Mouse (Mus musculus): Measurements from ENCODE around the gene Efna4.

The Efna4 gene

DNA sequence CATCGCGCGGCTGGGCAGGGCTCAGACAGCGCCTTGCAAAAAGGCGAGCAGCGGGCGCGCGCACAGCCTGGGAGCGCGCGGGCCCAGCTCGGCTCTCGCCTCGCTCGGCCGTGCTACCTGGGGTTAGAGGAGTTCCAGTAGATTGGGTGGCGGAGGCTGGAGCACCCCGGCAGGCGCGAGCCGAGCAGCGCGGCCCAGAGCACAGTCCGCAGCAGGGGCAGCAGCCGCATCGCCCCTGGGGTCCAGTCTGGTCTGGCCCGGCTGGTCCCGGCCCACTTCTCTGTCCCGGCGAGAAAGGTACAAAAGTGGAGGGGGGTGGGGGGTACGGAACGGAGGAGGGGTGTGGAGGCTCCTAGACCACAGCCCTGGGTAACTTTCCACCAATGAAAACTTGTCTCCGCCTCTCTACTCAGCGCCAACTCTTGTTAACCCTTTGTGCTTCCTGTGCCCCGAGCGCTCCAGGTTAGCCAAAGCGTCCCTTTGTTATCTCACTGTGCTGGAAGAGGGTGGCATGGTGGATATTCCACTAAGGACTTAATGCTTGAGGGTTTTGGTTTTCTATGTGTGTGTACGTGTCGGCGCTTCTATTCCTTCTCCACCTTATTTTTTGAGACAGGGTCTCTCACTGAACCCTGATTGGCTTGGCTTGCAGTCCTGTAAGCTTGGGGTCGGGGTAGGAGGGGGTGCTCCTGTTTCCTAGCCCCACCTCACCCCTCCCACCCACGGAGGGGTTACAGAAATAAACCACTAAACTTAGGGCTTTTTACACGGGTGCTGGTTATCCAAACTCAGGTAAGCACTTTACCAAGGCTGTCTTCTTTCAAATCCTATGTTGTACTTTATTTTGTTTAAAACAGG is at the start of gene Efna4:
Gene Efna4 (minus strand): TSS at position 308 of the 858 bp plus-strand sequence.
- peak; percentile 89 for DNase-seq (ENCODE audit: low read depth, low spot score)

- DNase-seq (ENCODE audit: low read depth, low spot score): no peak
These were observed 48.9 kb upstream of the Efna4 start for GRCm38 (mm10) chr3:89386438-89387420.

DNA sequence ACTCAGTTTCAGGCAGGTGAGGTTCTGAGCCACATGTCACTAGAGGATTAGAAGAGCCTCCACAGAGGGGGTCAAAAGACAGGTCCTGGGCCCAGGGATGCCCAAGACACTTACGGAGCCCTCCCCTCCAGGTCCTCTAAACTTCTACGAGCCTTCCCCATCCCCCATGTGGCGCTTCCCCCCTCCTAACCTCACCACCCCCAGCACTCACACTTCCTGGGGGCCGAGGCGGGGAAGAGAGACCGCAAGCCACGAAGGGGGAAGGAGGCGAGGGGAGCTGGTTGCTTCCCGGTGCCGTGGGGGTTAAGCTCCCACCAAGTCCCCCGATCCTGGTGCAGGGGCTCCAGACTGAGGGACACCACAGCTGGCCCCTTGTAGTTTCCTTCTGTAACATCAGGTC is 47.6 kb upstream of the Efna4 start:
- no peak for DNase-seq (ENCODE audit: low read depth, low spot score)

GRCm38 (mm10) chr3:89384331-89385076 is 46.7 kb upstream of the Efna4 start:
- DNase-seq (ENCODE audit: low read depth, low spot score): no peak

- no peak for DNase-seq (ENCODE audit: low read depth, low spot score)
These were observed 45.9 kb upstream of the Efna4 start for GRCm38 (mm10) chr3:89383651-89384255.

DNA sequence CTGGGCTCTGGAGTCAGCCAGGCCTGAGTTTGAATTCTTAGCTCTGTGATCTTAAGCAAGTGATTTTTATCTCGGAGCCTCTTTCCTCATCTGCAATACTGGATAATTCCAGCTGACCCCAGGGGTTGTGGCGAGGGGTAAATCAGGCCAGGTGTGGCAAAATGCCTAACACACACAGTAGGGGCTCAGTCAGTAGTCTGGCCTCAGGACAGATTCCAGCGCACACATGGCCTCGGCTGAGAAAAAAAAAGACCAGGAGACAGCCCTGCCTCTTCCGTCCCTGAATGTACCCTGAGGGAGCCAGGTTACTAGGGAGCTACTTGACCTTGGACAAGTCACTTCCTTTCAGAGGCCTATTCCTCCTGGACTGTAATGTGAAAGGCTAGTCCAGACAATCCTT is 45.1 kb upstream of the Efna4 start:
- DNase-seq (ENCODE audit: low read depth, low spot score): no peak

- DNase-seq (ENCODE audit: low read depth, low spot score): no peak
These were observed 44.4 kb upstream of the Efna4 start for GRCm38 (mm10) chr3:89382033-89382882.

- no peak for DNase-seq (ENCODE audit: low read depth, low spot score)
These were observed 43.4 kb upstream of the Efna4 start for GRCm38 (mm10) chr3:89381233-89381632.

- DNase-seq (ENCODE audit: low read depth, low spot score): no peak
These were observed 42.9 kb upstream of the Efna4 start for GRCm38 (mm10) chr3:89380711-89381110.

DNA sequence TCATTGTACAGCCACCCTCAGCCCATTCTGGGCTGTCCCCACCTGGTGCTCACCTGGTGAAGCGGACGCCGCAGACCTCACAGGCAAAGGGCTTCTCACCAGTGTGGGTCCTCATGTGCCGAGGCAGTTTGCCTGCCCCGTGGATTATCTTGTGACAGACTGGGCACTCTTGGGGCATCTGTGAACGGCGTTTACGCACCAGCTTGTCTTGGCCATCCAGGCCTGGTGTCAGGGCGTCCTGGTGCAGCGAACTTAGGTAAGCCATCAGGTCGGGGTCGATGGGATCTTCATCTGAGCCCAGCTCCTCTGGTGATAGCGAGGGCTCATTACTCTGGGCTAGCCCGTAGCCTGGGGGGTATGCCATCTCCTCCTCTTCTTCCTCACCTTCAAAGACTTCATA is 42.5 kb upstream of the Efna4 start:
- DNase-seq (ENCODE audit: low read depth, low spot score): no peak

DNA sequence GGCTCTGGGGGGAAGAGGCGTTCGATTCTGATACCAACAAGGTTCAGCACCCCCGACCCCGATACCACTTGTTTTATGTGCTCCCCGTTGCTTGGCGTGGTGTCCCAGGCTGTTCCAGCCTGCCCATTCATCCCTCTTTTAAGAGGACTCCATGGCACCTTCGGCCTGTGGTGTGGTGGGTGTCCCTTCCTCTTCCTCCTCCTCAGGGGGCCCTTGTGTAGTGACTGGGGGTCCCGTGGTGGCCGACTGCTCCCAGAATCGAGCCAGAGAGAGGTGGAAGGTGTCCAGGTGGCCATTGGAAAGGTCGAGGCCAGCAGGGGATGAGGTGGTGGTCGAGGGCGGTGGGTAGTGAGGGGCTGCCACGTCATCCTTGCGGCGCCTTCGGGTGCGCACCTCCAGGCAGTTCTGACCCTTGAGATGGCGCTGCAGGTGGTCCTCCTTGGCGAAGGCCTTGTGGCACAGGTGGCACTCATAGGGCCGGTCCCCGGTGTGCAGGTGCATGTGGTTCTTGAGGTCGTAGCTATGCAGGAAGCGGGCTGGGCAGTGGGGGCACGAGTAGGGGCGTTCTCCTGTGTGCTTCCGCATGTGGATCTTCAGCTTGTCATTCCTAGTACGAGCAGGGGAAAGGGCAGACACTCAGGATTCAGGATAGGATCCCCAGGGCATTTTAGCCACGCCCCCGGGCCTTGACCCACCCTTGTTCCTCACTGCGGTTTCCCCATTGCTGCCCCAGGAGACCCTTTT is 41.7 kb upstream of the Efna4 start:
- no peak for DNase-seq (ENCODE audit: low read depth, low spot score)

DNA sequence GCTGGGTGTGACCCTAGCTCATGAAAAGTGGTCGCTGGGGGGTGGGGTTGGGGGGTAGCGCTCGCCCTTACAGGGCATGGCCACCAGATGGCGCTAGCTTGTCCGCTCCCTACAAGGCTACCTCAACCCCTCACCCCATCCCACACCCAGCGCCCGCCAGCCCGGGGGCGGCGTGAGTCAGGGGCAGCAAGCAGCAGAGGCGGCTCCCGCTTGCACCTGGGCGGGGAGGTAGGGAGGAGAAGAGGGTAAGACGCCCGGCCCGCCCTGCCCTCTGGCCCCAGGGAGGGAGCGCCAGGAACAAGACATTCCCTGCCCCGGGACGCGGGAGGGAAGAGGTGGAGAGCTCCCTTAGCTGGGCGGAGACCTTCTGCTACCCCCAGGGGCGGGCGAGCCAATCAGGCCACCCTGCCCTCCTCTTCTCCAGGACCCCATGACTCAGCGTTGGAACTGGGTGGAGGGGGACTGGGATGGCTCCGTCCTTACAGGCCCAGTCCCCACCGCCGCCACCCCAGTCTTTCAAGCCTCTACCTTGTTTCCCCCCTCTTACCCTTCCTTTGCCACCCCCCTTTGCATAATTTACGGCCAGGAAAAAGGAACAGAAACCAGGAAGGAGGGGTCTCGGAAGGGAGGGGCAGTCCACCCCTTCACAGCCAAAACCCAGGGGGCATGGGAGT is 40.7 kb upstream of the Efna4 start:
- DNase-seq (ENCODE audit: low read depth, low spot score): peak; percentile 69

GRCm38 (mm10) chr3:89377831-89378230 is 40.0 kb upstream of the Efna4 start:
- DNase-seq (ENCODE audit: low read depth, low spot score): no peak

DNA sequence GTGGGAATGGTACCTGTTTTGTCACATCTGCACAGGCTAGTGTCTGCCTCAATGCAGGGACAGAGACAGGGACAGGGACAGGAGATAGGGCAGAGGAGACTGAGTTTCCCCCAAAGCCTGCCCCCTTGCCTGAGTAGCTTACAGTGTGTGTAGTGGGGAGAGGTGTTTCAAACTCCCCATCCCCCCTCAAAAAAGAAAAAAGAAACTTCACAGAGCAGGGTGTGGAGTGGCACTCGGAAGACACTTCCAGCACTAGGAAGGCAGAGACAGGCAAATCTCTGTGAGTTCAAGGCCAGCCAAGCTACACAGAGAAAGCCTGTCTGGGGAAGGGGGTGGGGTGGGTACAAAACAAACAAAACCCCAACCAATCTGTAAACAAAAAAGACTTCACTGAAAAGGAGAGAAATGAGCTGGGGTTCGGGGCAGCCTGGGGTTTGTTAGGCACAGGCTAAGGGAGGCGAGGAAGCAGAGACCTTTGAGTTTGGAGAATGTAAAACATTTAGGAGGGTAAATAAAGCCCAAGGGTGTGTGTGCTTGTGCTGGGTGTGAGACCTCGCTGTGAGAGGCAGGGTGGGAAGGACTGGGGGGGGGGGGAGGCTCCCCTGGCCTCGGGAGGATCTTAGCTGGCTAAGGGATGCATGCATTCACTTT is 35.9 kb upstream of the Efna4 start:
- no peak for DNase-seq (ENCODE audit: low read depth, low spot score)

DNA sequence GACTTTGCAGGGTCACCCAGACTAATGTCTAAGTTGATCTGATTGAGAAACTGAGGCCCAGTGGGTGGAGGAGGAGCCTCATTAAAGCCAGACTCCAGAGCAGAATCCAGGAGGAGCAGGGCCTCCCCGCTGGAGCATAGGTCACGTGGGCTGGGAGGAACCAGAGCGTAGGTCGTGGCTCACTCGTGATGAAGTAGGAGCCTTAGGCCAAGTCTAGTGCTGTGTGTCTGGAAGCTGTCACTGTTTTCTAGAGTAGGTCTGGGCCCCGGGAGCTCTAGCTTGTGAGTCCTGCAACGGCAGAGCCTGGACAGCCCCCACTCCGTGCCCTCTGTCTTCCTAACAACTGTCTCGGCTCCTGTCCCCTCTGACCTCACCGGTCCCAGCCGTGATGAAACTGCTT is 29.5 kb upstream of the Efna4 start:
- DNase-seq (ENCODE audit: low read depth, low spot score): no peak

DNA sequence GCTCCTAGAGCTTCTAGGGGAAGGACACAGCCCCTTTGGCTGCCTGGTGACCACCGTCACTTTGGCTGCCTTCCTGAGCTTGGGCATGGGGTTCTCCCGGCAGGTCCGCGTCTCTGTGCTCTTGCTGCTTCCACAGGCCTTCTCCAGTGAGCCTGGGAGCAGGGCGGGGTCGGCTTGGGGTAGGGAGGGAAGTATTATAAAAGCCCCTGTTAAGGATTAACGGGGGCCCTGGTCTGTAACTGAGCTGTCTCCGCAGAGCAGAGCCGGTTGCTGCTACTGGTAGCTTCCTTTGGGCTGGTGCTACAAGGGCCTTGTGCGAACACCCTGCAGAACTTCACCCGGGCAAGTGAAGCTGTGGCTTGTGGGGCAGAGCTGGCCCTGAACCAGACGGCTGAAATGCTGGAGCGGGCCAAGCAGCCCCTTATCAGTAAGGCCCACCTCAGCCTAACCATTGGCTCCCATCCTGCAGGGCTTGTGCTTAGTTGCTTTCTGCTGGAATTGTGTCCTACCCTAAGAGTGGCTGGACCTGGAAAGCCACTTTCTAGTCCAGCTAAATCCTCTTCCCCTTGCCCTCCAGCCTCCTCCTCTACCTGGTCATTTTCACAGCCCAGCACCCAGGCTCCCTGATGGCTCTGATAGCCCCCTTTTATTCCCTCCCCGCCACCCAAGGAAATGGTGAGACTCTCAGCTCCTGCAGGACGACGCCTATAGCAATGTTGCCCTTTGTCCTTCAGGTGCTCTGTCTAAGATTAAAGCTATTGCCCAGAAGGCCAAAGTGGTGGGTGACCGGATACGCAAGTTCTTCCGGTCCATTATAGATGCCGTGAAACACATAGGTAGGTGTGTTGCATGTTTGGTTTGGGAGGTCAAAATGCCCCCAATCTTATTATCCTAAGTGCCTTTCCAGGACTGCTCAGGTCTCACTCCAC is 27.9 kb upstream of the Efna4 start:
- DNase-seq (ENCODE audit: low read depth, low spot score): no peak

GRCm38 (mm10) chr3:89365153-89365485 is 27.3 kb upstream of the Efna4 start, which contains the start of gene Dcst1:
Gene Dcst1, minus strand, starts transcription at chr3:89365253.
- DNase-seq (ENCODE audit: low read depth, low spot score): no peak

Data from A20 (cell line).